Mouse (Mus musculus): ENCODE measurements around the gene Hist1h3a. TPM values are rescaled to one million over a fixed set of nuclear protein-coding genes. Genes with fewer than 3 reads are reported as not detected.

The Hist1h3a gene
- total RNA-seq, 2 experiments from 2014 or later, result 67.3 to 571 TPM

GRCm38 (mm10) chr13:23759916-23760239 is 2.3 kb downstream of the Hist1h3a start:
- ATAC-seq (ENCODE audit: poor library complexity, severe bottlenecking), result no peak

GRCm38 (mm10) chr13:23759251-23759771 is 2.9 kb downstream of the Hist1h3a start:
- ATAC-seq (ENCODE audit: poor library complexity, severe bottlenecking), result no peak

GRCm38 (mm10) chr13:23757921-23758320 is 4.3 kb downstream of the Hist1h3a start:
- no peak for ATAC-seq (ENCODE audit: poor library complexity, severe bottlenecking)

- ATAC-seq (ENCODE audit: poor library complexity, severe bottlenecking), result peak; percentile 5; the same call in 1 of the 2 replicates
These were observed 4.9 kb downstream of the Hist1h3a start for GRCm38 (mm10) chr13:23757211-23757773.

- peak; percentile 50 for ATAC-seq (ENCODE audit: poor library complexity, severe bottlenecking)
These were observed 5.4 kb downstream of the Hist1h3a start, which contains the start of gene Hist1h4b for GRCm38 (mm10) chr13:23756790-23757189. Gene Hist1h4b, plus strand, starts transcription at chr13:23757013.

- no peak for ATAC-seq (ENCODE audit: poor library complexity, severe bottlenecking)
These were observed 7.2 kb downstream of the Hist1h3a start for GRCm38 (mm10) chr13:23755000-23755399.

GRCm38 (mm10) chr13:23753314-23754078 is 8.7 kb downstream of the Hist1h3a start:
- ATAC-seq (ENCODE audit: poor library complexity, severe bottlenecking), result no peak

GRCm38 (mm10) chr13:23752742-23753172 is 9.4 kb downstream of the Hist1h3a start:
- ATAC-seq (ENCODE audit: poor library complexity, severe bottlenecking), result no peak

GRCm38 (mm10) chr13:23752067-23752741 is 10.0 kb downstream of the Hist1h3a start, which contains the start of gene Hist1h3b:
Gene Hist1h3b, plus strand, starts transcription at chr13:23752267.
- peak; percentile 68 for ATAC-seq (ENCODE audit: poor library complexity, severe bottlenecking)

GRCm38 (mm10) chr13:23751478-23751956 is 10.7 kb downstream of the Hist1h3a start:
- ATAC-seq (ENCODE audit: poor library complexity, severe bottlenecking), result peak; percentile 22; the same call in 1 of the 2 replicates

GRCm38 (mm10) chr13:23750839-23751477 is 11.2 kb downstream of the Hist1h3a start, which contains the start of gene Hist1h2ab:
Gene Hist1h2ab, plus strand, starts transcription at chr13:23751126.
- peak; percentile 27 for ATAC-seq (ENCODE audit: poor library complexity, severe bottlenecking)

- ATAC-seq (ENCODE audit: poor library complexity, severe bottlenecking), result no peak
These were observed 12.5 kb downstream of the Hist1h3a start for GRCm38 (mm10) chr13:23749563-23750121.

GRCm38 (mm10) chr13:23747892-23748288 is 14.3 kb downstream of the Hist1h3a start:
- no peak for ATAC-seq (ENCODE audit: poor library complexity, severe bottlenecking)

GRCm38 (mm10) chr13:23747081-23747891 is 14.9 kb downstream of the Hist1h3a start:
- no peak for ATAC-seq (ENCODE audit: poor library complexity, severe bottlenecking)

- peak; percentile 72 for ATAC-seq (ENCODE audit: poor library complexity, severe bottlenecking)
These were observed 15.7 kb downstream of the Hist1h3a start, which contains the start of gene Hist1h2bb for GRCm38 (mm10) chr13:23746201-23747080. Gene Hist1h2bb, plus strand, starts transcription at chr13:23746734.

- ATAC-seq (ENCODE audit: poor library complexity, severe bottlenecking), result peak; percentile 55
These were observed 16.6 kb downstream of the Hist1h3a start, which contains the start of gene Hist1h3c for GRCm38 (mm10) chr13:23745381-23746161. Gene Hist1h3c, minus strand, starts transcription at chr13:23745602.

Measured in megakaryocyte, adult 5-6 weeks (primary cell).